Mouse (Mus musculus) heart, embryonic 14.5 days (tissue): Measurements from ENCODE around the gene Dock2. TPM values are rescaled to one million over a fixed set of nuclear protein-coding genes. Genes with fewer than 3 reads are reported as not detected.

Experiments
- ATAC-seq: fragments of 200-750 bp; cut with Nextera tagmentation; 2 replicates; pipeline ENCODE4 v1.8.0; 2017; ENCODE audit warnings: low read depth, moderate TSS enrichment; ENCODE audit not compliant: insufficient number of reproducible peaks, insufficient read depth, low FRiP score
- H3K27ac ChIP-seq, 2 experiments: fragments of 200-500 bp in 1 of 2; fragments of 300-500 bp in 1 of 2; sonication (generic) in 1 of 2; replicated peaks in 1 of 2; 2 replicates each; pipeline ENCODE4 v1.5.1; 2012 to 2014; ENCODE audit warnings: low read depth in 2 of 2, low read length in 2 of 2, control low read depth in 1 of 2, mild to moderate bottlenecking in 1 of 2, mixed read lengths in 1 of 2; ENCODE audit not compliant: control insufficient read depth in 1 of 2, insufficient read depth in 1 of 2
- H3K27me3 ChIP-seq: fragments of 300-500 bp; sonication (generic); 2 replicates; pipeline ENCODE4 v1.6.1; 2014; ENCODE audit warnings: mild to moderate bottlenecking, low read length, control low read depth; ENCODE audit not compliant: control insufficient read depth, insufficient read depth
- H3K36me3 ChIP-seq: fragments of 300-500 bp; sonication (generic); 2 replicates; pipeline ENCODE4 v1.6.1; 2014; ENCODE audit warnings: mild to moderate bottlenecking, control low read depth, low read length, mixed read lengths; ENCODE audit not compliant: control insufficient read depth, insufficient read depth
- H3K4me1 ChIP-seq, 2 experiments: fragments of 200-500 bp in 1 of 2; fragments of 300-500 bp in 1 of 2; sonication (generic) in 1 of 2; 2 replicates each; pipeline ENCODE4 v1.6.1; 2012 to 2014; ENCODE audit warnings: low read length in 2 of 2, control low read depth in 1 of 2, mixed read lengths in 1 of 2; ENCODE audit not compliant: control insufficient read depth in 2 of 2, insufficient read depth in 2 of 2
- H3K4me2 ChIP-seq: fragments of 300-500 bp; sonication (generic); 2 replicates; pipeline ENCODE4 v1.6.1; 2014; ENCODE audit warnings: mild to moderate bottlenecking, low read length
- H3K4me3 ChIP-seq, 2 experiments: fragments of 200-500 bp in 1 of 2; fragments of 300-500 bp in 1 of 2; sonication (generic) in 1 of 2; 2 replicates each; pipeline ENCODE4 v1.5.1; 2012 to 2014; ENCODE audit warnings: low read length in 2 of 2, mild to moderate bottlenecking in 2 of 2, control low read depth in 1 of 2, low read depth in 1 of 2, moderate library complexity in 1 of 2; ENCODE audit not compliant: control insufficient read depth in 1 of 2, insufficient read depth in 1 of 2
- H3K9ac ChIP-seq: fragments of 300-500 bp; sonication (generic); 2 replicates; pipeline ENCODE4 v1.6.1; 2014; ENCODE audit warnings: mild to moderate bottlenecking, low read length
- H3K9me3 ChIP-seq: fragments of 300-500 bp; sonication (generic); 2 replicates; pipeline ENCODE4 v1.6.1; 2016; ENCODE audit warnings: low read length, control low read depth; ENCODE audit not compliant: control insufficient read depth
- WGBS: fragments of 180-500 bp; shearing (Covaris S2); extraction: QIAGEN DNeasy Blood & Tissue Kit; methylation state at CpG from one replicate; pipeline ENCODE4 v1.1.7; 2014; 5-methylcytosine and 5-hydroxymethylcytosine counted together
- polyA plus RNA-seq: library from polyadenylated mRNA; unstranded; fragments of >200 nt; fragmentation: Nextera tagmentation; extraction: Ambion mirVana; gene quantifications from 2 replicates; pipeline ENCODE4 v1.2.1, GENCODE M21; 2014

Dock2 gene
- polyA plus RNA-seq, 1 experiment from 2014 or later, result 1.6 TPM

DNA sequence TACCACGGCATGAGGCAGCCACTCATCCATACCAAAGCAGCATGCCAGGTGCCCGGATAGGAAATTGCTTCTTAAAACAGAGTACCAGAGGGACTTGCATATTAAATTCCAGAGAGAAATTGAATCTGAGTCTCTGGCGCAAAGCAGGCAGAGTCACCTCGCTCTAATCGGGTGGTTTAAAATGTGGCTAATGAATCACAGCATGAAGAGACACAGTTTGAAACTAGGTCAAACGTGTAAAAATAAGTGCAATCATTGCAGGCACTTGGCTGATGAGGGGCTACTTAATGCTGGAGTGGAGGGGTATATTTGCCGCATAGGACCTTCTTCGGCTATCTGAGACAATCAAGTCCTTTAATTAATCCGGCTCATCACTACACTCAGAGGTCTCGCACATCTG is 467.5 kb downstream of the Dock2 start:
- no peaks in the 10 kb centered on the region for H3K27me3 ChIP-seq
- WGBS, result 82% methylated on average over 10 of the region's 10 CpGs
- ATAC-seq, result no peak
- no peaks in the 10 kb centered on the region for H3K36me3 ChIP-seq
- H3K4me2 ChIP-seq, result no peak overlapping the region
- H3K27ac ChIP-seq, result no peak overlapping the region
- H3K9ac ChIP-seq, result no peak overlapping the region
- no peak overlapping the region for H3K4me3 ChIP-seq
- no peaks in the 10 kb centered on the region for H3K4me1 ChIP-seq
- no peaks in the 10 kb centered on the region for H3K9me3 ChIP-seq

DNA sequence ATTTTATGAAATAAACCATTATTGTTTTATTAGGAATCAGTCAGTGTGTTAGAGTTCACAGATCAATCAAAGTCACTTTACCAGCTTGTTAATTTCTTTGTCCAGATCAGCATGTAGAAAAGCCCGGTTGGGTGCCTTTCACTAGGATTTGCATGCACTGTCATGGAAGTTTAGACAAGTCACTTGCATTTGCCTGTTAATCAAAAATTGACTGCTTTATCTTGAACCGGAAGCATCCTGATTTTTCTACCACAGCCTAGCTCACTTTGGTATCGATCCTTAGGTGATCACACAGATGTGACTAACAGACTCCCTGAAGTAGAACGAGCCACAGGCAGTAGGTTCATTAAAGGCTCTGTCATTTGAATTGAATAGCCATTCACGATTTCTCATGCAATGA is 468.3 kb downstream of the Dock2 start:
- 50% methylated on average over 5 of the region's 5 CpGs for WGBS
- ATAC-seq, result no peak
- H3K9me3 ChIP-seq, result no peaks in the 10 kb centered on the region
- no peaks in the 10 kb centered on the region for H3K36me3 ChIP-seq
- no peaks in the 10 kb centered on the region for H3K27me3 ChIP-seq
- H3K4me3 ChIP-seq, result no peak overlapping the region
- peak overlapping the region; percentile 44; the same call in 1 of the 2 replicates for H3K9ac ChIP-seq
- H3K4me1 ChIP-seq, result no peaks in the 10 kb centered on the region
- no peak overlapping the region for H3K27ac ChIP-seq
- H3K4me2 ChIP-seq, result peak overlapping the region; percentile 69

DNA sequence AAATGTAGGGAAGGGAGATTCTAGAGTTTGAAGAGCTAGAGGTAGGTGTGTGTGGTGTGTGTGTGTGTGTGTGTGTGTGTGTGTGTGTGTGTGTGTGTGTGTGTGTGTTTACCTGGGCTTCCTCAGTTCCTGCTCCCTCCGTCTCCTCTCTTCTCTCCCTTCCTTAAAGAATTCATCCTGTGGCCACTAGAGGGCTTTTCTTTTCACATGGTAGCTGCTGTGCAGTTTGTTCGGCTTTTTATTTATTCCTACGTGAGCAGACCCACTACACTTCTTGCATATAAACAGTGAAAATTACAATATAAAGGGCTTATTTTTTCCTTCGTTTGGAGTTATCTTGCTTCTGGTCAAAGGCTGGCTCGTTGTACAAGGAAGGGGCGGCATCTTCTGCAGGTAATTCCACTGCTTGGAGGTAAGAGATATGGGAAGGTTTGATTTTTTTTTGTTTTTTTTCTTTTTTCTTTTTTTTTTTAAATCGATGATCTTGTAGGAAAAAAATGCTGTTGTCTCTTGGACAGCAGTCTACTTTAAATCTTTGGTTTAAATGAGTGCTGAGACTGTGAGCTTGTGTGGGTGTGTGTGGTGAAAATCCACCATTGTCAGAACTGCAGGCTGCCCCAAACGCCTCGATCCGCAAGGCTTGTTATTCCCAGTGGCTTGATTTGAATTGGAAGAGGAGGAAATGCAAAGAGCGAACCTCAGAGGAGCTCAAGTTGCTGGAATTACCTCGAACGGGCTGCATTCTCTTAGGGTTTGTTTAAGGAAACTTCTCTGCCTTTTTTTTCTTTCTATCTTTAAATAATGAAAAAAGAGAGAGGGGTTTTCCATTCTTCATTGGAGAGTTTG is 468.9 kb downstream of the Dock2 start, which contains the start of gene Fam196b:
Gene Fam196b (plus strand): TSS at position 289 of the 846 bp plus-strand sequence.
- H3K4me1 ChIP-seq, result no peaks in the 10 kb centered on the region
- H3K9ac ChIP-seq, result peak within 1 kb of the TSS; percentile 44
- H3K4me2 ChIP-seq, result peak within 1 kb of the TSS; percentile 69
- H3K36me3 ChIP-seq, result no peaks in the 10 kb centered on the region
- no peaks in the 10 kb centered on the region for H3K9me3 ChIP-seq
- ATAC-seq, result no peak
- no peaks in the 10 kb centered on the region for H3K27me3 ChIP-seq
- H3K27ac ChIP-seq, result no peak within 1 kb of the TSS
- H3K4me3 ChIP-seq, result peak within 1 kb of the TSS; percentile 24 to 33; a peak in 3 of 4 replicates
- WGBS, result 6% methylated on average over 13 of the region's 13 CpGs

DNA sequence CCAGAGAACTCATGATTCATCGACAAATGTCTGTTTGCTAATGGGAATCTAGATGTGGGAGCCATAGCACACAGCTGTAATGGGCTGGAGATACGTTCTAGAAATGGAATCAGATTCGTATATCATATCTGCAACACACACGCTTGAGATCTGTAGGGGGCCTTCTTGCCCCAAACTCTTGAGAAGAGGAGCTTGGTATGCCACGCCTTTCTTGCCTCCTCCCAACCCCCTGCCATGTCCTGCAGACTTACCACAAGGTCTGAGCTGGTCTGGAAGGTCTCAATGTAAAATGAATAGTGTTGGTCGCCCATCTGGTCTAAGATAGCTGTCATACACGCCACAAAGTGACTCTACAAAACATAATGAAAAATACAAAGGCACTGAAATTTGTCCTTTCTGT is 471.5 kb downstream of the Dock2 start:
- Histone ChIP-seq H3K9me3 (no peaks in the 10 kb centered on the region), H3K4me2 (no peak overlapping the region), H3K27me3 (no peaks in the 10 kb centered on the region), H3K9ac (no peak overlapping the region), H3K36me3 (no peaks in the 10 kb centered on the region), H3K27ac (no peak overlapping the region), H3K4me1 (no peaks in the 10 kb centered on the region), H3K4me3 (no peak overlapping the region)
- 68% methylated on average over 7 of the region's 7 CpGs for WGBS
- ATAC-seq, result no peak

DNA sequence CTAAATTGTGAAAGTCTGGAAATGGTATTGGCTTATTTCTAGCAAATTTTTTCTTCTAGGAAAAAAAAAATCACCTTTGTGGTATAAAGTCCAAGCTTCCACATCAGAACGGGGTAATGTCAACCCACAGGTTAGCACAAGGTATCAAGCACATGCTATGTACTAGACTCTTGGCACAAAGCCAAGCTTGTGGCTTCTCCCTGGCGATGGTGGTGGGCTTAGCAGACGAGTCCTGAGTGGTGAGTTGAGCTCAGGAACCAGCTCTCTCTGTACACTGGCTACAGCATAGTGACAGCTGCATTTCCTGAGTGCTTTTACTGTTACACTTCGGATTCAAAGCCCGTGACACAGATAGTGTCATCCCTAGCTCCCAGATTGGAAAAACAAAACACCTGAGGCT is 472.0 kb downstream of the Dock2 start:
- Histone ChIP-seq H3K4me2 (no peak overlapping the region), H3K27me3 (no peaks in the 10 kb centered on the region), H3K4me1 (no peaks in the 10 kb centered on the region), H3K4me3 (no peak overlapping the region), H3K36me3 (no peaks in the 10 kb centered on the region), H3K27ac (no peak overlapping the region), H3K9me3 (no peaks in the 10 kb centered on the region), H3K9ac (no peak overlapping the region)
- WGBS, result 42% methylated on average over 5 of the region's 5 CpGs
- no peak for ATAC-seq

DNA sequence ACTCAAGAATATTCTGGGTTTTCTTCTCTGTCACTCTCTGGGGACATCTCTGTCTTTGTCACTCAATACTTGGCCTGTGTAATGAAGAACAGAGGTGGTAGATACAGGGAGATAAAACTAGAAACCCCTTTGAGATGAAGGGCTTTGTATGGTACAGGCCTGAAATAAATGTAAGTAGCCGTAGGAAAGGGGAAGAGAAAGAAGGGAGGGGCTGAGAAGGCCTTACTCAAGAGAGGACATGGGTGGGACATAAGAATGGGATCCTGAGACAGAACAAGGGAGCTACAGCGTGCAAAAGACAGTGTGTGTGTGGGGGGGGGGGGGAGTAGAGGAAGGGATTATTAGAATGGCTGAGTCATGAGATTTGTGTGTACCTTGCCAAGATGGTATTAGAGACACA is 474.3 kb downstream of the Dock2 start:
- ATAC-seq, result no peak

DNA sequence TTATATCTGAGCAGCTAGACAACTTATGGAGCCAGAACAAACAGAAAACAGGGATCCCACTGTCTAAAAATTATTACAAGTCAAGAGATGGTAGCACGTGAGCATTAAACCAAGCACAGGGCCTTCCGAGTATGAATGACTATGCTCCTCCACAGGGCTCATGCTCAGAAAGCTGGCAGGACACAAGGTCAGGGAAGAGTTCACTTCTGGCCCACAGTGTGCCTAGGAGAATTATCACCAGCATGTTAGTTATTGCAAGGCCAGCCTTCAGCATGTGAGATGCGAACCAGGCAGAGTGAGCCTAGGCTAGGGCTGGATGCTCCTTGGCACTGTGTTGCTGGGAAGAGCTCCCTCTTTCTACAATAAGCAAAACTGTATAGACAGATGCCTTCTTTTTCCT is 475.0 kb downstream of the Dock2 start:
- Histone ChIP-seq H3K36me3 (no peaks in the 10 kb centered on the region), H3K4me1 (no peaks in the 10 kb centered on the region), H3K27ac (no peak overlapping the region), H3K9ac (no peak overlapping the region), H3K4me3 (no peak overlapping the region), H3K9me3 (no peaks in the 10 kb centered on the region), H3K4me2 (no peak overlapping the region), H3K27me3 (no peaks in the 10 kb centered on the region)
- WGBS, result 92% methylated on average over 3 of the region's 3 CpGs
- no peak for ATAC-seq

More for the DNA sequence above, 474.3 kb downstream of the Dock2 start:
- Histone ChIP-seq H3K9me3 (no peaks in the 10 kb centered on the region), H3K27ac (no peak overlapping the region), H3K9ac (no peak overlapping the region), H3K36me3 (no peaks in the 10 kb centered on the region), H3K4me2 (no peak overlapping the region), H3K4me3 (no peak overlapping the region), H3K27me3 (no peaks in the 10 kb centered on the region), H3K4me1 (no peaks in the 10 kb centered on the region)
- WGBS, result 54% methylated on average over 2 of the region's 2 CpGs

DNA sequence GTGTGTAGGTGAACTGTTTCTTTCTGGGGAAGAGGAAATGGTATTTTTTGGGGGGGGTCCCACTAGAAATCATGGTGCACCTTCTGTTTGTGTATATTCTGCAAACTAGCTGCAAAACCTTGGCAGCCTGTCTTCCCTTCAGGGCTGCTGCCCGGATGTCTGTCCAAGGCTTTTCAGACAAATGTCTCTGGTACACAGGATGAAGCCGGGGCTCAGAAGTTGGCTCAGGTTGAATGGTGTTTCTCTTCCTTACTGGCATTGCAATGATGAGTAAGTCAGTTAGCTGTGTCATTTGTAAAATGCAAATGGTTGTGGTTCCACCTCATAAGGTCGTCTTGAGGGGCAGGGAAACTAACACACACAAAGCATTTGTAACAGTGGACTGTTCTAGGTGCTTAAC is 477.5 kb downstream of the Dock2 start:
- no peak for ATAC-seq
- no peak overlapping the region for H3K4me3 ChIP-seq
- H3K27me3 ChIP-seq, result no peaks in the 10 kb centered on the region
- H3K4me2 ChIP-seq, result no peak overlapping the region
- H3K4me1 ChIP-seq, result no peaks in the 10 kb centered on the region
- 76% methylated on average over 3 of the region's 3 CpGs for WGBS
- no peaks in the 10 kb centered on the region for H3K9me3 ChIP-seq
- no peak overlapping the region for H3K27ac ChIP-seq
- H3K9ac ChIP-seq, result no peak overlapping the region
- H3K36me3 ChIP-seq, result no peaks in the 10 kb centered on the region
